Mouse (Mus musculus): ENCODE measurements around the gene Oxa1l. TPM values are rescaled to one million over a fixed set of nuclear protein-coding genes. Genes with fewer than 3 reads are reported as not detected.
A peak's percentile ranks its signal among the peaks of the same experiment; 100 is the strongest.

The Oxa1l gene
- total RNA-seq, 2 experiments from 2014 or later: 69.3 to 70.0 TPM

DNA sequence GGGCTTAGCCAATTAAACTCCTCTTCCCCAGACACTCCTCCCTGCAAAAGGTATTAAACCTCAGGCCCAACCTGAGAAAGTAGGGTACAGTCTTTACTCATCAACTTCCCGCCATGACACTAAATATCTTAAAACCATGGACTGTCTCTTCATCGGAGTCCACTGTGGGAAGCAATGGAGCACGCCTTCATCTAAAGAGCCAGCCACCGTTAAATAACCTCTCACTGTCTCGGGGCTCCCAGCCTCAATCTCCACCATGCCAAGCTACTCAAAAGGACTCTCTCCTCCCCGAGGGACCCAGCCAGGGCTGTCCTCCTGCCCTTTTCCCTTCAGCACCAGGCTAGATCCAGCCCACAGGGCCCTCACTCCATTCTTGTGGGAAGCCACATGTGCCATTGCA lies 10.0 kb downstream of the Oxa1l start:
- no peak for DNase-seq (ENCODE audit: low spot score in 2 of 2)

DNA sequence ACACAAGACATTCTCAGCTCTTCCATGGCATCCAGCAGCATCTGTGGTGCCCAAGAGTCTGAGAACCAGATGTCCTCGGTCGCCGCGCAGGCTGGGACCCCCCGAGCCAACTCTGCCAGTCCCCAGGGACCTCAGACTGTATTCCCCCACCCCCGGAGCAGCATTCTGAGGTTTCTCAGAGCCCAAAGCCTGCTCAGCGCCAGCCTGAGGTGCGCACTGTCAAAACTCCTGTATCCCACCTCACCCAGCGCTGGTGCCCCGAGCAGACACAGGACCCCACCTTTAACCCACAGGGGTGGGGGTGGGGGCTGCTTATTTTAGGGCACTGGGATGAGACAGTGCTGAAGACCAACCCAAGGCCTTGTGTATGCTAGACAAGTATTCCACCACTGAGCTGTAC lies 10.8 kb downstream of the Oxa1l start:
- DNase-seq (ENCODE audit: low spot score in 2 of 2): no peak

DNA sequence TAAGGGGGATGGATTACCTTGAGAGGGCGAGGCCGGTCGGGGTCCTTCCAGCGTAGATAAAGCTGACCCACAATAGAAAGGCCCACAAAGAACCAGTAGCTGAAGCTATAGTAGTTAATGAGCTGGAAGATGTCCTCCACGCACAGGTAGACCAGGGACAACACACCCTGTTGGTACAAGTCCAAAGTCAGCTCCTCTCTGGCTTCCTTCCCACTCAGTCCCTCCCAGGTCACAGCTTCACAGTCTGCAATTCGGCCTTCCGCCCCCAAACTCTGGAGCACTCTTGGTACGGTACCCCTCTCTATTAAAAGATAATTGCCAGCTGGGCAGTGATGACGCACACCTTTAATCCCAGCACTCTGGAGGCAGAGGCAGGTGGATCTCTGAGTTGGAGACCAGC lies 12.3 kb downstream of the Oxa1l start:
- DNase-seq (ENCODE audit: low spot score in 2 of 2): no peak

DNA sequence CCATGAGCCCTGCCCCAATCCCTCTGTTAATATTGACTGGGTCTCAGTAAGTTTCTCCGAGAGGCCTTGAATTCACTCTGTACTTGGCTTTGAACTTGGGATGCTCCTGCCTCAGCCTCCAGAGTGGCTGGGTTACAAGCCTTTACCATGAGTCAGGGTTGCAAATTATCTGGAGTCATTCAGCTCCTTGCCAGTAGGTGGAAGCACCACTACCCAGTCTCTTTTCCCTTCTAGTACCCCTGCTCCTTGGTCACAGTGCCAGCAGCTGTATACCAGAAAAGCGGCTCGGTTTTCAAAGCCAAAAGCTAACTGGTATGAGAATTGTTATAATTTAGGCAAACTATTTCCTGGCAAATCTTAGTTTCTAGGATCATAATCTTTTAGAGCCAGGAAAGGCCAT lies 15.3 kb downstream of the Oxa1l start:
- peak in 1 of 2 experiments; percentile 27 for DNase-seq (ENCODE audit: low spot score in 2 of 2)

DNA sequence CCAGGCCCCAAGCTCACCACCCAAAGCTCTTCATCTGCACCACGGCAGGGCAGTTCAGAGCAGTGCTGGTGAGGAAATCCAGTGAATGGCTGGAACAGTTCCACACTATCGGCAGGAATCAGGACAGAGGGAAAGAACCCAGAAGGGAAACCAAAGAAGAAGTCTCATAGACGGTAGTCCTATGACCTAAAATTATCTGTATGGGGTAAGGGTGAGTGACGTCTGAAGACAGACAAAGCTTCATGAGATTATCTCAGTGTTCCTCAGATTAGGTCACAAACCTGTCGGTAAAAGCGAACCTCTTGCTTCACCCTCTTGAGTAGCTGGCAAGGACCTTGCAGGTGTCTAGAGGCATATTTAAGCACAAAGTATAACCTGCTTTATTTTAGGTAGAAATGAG lies 16.5 kb downstream of the Oxa1l start:
- no peak for DNase-seq (ENCODE audit: low spot score in 2 of 2)

DNA sequence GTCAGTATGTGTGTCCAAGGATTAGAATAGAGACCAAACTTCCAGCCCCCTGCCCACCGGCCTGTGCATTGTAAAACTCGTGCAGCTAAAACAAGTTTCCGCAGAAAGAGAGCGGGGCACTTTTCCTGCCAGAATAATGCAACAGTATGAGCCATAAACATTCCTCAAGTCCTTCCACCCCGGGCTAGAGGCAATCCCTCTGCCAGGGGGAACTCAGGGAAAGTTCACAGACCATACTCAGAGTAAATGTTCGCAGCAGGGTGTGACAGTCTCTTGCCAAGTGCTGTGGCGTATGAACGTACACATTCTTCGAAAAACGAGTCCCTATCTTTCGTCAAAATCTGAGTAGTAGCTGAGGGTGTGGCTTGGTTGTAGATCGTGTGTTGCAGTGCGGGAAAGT lies 18.9 kb downstream of the Oxa1l start:
- DNase-seq (ENCODE audit: low spot score in 2 of 2): no peak

DNA sequence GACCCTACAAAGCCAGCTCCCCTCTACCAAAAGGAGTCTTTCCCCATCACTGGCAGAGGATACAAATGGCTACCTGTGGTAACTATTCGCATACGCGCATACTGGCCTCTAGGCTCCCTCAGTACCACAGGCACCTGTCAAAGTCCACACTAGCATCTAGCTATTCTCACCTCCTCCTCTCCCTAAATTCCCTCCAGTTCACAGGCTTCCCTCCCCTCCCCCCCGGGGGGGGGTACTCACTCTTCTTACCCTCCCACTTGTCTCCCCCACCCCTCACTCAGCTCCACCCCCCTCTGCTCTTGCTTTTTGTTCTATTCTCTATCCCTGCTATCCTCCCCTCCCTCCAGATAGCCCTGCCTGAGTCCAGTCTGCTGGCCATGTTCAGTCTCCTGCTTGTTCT lies 20.0 kb downstream of the Oxa1l start:
- no peak for DNase-seq (ENCODE audit: low spot score in 2 of 2)

DNA sequence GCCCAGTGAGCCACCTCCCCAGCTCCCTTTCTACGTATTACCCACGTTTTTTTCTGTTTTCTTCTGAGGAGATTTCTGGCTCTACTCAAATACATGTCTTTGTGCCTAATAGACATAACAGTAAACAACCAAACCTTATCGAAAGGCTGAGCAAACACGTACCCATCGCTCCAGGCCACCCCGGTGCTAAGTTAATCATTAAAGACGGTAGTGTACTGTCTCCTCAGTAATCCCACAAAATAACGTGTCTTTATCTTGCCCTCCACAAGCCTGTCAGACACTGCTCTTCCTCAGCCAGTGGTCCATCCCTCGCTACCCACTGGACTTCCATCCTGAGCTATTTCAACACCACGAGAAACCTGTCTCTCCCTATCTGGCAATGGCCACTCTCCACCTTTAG lies 21.2 kb downstream of the Oxa1l start:
- DNase-seq (ENCODE audit: low spot score in 2 of 2): no peak

DNA sequence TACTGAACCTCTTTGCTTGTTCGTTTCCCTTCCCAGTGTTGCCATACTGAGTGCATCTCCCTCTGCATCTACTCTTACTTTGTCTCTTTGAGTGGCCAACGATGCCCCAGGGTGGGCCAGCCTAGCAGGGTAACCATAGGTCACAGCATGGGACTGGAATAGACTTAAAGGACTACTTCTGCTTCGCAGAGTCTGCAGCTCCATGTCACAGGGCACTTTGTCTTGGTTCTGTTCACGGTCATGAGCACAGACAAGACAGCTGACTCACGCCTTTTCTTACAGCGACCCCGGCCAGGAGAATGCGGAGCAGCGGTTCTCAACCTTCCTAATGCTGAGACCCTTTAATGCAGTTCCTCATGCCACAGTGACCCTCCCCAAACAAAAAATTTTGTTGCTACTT lies 22.0 kb downstream of the Oxa1l start:
- DNase-seq (ENCODE audit: low spot score in 2 of 2): no peak

DNA sequence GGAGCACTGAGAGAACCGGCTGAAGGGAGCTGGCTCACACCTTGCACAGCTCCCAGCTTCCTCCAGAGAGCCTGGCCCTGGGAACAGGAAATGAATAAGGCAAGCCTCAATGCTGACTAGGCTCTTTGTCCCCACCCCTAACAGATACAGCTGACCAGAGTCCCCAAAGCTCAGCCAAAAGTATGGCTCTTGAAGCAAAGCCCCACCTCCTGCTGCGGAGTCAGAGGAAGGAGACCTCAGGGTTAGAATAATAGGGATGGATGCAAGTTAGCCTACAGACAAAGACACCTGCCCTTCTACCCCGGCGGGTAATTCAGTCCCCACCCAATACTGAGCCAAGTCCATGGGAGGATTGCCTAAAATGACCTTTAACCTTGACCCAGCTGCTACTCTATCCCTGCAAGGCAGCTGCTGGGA lies 22.7 kb downstream of the Oxa1l start:
- no peak for DNase-seq (ENCODE audit: low spot score in 2 of 2)

DNA sequence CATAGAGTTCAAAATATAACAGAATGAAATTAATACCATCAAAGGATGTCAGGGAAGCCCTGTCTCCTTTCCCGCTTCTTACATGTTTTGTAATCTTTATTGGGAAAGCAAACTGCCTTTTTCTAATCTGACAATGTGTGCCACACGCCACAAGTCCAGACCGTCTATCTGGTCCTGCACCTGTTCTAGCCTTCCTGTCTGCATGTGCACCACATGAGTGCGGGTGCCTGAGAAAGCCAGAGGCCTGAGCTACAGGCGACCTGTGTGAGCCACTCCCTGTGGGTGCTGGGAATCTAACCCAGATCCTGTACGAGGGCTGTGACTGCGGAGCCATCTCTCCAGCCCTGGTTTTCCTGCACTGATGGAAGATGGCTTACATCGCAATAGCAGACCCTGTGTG lies 23.8 kb downstream of the Oxa1l start:
- no peak for DNase-seq (ENCODE audit: low spot score in 2 of 2)

DNA sequence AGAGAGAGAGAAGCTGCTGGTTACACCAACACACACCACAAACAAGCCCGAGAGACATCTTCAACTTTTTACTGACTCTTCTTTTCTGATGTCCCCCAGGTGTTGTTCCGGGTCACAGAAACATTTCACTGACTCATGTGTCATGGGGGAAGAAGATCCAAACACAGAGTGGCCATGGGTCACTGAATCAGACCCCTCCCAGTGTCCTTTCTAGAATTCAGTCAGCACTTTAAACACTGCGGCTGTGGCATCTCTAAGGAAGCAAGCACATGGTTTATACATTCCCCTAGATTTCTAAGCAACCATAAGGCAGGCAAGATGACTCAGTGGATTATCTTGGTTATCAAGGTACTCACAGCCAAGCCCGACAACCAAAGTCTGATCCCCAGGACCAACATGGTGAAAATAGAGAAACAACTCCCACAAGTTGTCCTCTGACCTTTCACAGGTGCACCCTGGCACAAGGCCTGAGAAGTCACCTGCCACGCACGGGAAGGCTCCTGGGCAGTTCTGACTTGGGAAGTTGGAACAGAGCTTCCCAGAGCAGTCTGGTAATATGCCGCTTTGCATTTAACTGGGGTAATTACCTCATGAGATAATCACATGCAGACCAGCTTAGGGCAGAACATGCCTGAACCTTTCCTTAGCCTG lies 25.5 kb downstream of the Oxa1l start:
- no peak for DNase-seq (ENCODE audit: low spot score in 2 of 2)

DNA sequence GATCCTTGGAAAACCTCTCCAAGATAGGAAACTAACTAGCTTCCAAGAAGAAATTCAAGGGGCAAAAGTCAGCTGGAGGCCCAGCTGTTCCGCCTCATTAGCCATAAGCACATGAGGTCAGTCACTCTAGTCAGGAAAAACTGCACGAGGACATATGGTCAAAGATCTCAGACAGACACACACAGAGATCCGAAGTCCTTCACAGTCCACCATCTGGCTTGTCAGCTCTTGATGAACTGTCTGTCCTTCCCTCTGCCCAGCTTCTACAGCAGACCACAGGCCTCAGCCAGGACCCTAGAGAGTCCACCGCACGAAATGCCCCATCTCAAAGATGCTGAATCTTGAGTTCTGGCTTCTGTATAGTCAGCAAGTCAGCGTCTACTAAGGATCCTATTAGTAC lies 26.9 kb downstream of the Oxa1l start:
- no peak for DNase-seq (ENCODE audit: low spot score in 2 of 2)

DNA sequence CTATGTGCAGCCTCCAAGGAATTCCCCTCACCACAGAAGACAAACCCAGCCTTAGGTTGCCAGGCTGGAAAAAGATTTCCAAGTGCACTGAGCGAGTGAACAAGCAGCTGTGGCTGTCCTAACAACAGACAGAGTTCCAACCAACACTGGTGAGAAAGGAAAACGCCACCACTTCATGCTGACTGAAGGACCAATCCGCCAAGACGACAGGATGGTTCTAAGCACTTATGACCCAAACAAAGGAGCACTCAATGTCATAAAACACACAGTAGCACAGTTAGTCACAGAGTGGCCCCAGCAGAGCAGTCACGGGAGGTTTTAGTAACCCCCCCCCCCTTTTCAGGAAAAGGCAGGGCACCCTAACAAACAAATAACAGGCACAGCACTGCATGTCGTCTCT lies 30.2 kb downstream of the Oxa1l start:
- no peak for DNase-seq (ENCODE audit: low spot score in 2 of 2)

DNA sequence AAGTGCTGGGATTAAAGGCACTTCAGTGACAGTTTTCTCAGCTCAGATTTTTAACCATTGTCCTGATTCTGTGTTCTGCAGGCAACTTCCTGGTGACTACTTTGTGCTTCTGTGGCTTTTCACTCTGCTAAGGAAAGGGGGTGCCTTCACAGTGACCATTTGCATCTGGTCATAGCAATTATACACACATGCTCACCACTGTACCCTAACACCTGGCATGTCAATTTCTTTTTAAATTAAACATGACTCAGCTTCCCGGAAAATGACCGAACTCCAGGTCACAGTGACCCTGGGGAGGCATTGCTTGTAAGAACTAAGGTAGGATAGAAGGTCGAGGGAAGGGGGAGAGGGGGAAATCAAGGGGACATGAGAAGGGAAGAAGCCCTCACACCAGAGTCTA lies 33.2 kb downstream of the Oxa1l start:
- no peak for DNase-seq (ENCODE audit: low spot score in 2 of 2)

DNA sequence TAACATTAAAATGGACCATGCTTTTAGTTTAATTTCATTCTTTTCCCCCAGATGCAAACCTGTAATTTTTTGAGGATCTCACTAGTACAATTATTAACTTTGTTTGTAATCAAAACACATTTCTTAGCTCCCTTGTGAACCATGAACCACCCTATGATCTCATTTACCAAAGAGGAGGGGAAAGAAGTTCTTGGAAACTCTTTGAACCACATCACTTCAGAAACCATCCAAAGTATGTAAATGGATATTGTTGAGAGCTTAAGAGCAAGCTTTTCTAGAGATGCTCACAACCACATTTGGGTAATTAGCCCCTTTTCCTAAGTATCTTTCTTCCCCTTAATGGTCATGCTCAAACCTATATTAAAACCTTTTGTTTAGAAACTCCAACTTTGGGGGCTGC lies 33.7 kb downstream of the Oxa1l start:
- DNase-seq (ENCODE audit: low spot score in 2 of 2): no peak

DNA sequence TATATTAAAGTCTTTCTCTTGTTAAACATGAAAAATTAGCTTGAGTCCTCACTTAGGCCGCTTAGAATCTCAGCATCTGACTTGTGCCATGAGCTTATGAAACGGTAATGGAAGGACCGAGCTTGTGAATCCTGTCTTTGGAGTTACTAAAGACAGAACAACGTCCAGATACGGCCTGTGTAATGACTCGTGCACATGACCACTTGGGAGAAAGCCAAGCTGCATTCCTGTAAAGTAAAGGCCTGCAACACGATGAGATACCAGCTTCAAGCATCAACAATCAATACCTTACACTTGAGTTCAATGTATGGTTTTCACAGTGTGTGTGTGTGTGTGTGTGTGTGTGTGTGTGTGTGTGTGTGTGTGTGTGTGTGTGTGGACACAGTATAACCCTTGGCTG lies 36.1 kb downstream of the Oxa1l start:
- DNase-seq (ENCODE audit: low spot score in 2 of 2): no peak

DNA sequence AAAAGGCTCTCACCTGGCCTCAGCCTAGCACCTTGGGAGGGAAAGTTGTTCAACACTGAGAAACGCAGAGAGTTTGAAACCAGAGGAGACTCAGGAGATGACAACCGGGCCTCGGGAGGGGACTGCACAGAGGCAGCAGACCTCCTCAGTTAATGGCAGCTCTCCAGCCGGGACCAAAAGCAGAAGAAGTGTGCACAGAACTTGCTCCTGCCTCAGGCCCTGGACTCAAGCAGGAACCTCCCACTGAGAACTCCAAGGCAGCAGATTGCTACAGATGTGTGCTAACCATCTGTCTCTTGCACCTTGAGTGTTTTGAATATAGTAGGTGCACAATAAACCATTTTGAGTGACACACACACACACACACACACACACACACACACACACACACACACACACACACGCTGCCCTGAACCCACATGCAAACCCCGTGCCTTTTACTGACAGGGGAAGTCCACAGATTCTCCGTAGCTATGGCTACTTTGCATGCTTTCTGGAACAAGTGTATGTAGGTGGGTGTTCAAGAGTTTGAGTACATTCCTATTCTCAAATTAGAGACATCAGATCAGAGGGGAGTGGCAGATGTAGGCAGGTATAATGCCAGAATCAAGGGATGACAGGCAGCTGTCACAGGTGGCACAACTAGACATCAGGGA lies 37.4 kb downstream of the Oxa1l start:
- DNase-seq (ENCODE audit: low spot score in 2 of 2): no peak

DNA sequence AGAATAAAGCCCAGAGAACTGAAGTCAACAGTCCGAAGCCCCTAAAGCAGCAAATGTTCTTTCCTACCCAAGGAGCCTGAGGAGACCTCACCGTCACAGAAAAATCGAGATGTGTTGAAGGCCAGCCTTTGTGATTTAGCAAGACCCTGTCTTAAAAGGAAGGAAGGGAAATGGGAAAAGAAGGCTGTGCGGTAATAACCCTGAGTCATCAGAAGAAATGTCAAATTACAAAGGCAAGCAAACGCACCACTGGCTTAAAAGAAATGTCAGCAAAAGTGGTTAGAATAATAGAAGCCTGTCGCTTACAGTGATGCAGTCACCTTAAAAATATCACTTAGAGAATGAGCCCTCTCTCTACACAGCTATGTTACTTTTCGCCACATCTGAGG lies 37.9 kb downstream of the Oxa1l start:
- no peak for DNase-seq (ENCODE audit: low spot score in 2 of 2)

DNA sequence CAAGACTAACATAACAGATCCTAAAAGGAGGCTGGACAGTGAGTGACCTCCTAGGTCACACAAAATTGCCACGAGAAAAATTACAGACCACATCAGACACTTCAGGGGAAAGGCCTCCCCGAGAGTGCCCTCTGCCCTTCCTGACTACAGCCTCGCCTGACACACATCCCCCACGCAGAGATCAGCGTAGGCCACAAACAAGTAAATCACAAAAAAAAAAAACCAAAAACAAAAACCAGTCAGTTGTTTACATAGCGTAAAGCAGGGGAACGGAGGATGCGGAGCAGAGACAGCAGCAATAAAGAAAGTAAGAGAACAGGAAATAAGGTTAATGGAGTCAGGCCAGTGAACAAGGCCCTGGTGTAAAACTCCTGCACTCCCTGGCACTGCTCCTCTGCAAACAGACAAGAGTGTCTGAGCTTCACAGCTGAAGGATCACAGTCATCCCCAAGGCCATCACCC lies 38.3 kb downstream of the Oxa1l start:
- no peak for DNase-seq (ENCODE audit: low spot score in 2 of 2)

DNA sequence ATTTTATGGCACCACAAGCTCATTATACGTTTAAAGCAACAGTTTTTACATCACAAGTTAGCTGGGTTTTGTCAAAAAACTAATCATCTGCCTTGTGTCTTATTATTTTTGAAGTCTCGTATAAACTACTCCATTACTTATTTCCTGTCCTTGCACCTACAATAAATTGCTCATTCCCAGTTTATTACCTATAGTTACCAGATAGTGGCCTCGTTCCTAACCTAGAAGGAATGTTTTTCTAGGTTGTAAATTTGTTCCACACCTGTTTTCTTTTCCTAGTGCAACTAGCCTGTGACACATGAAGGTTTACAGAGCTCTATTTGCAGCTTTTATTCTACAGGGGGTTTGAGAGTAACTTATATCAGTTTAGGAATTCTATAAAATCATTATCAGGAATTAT lies 41.1 kb downstream of the Oxa1l start:
- DNase-seq (ENCODE audit: low spot score in 2 of 2): no peak

DNA sequence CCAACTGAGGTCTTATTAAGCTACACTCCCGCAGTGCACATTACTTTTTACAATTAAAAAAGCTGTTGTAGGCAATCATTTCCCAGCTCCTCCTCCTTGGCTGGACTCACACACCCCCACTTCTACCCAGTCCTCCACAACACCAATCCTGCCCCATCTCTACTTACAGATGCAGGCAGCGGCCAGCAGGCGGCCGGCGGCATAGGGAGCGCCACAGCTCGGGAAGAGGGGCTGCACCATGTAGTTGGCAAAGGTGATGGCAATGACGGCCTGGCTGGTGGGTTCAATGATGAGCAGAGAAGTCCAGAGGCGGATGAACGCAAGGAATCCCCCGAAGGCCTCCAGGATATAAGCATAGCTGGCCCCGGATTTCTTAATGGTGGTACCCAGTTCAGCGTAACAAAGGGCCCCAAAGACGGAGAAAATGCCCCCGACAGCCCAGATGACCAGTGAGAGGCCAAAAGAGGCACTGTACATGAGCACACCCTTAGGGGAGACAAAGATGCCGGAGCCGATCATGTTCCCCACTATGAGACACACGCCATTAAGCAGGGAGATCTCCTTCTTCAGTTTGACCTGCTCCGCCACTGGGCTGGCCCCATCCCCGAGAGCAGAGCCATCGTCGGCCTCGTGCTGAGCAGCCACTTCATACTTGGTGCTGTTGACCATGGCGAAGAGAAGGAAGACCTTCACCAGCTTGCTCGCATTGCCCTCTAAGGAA lies 47.9 kb downstream of the Oxa1l start:
- DNase-seq (ENCODE audit: low spot score in 2 of 2): no peak

All from layer of hippocampus, postnatal 10 days (tissue).